Comparison of ENCODE assay signal across 8 mouse cellular contexts in the genomic region with DNA sequence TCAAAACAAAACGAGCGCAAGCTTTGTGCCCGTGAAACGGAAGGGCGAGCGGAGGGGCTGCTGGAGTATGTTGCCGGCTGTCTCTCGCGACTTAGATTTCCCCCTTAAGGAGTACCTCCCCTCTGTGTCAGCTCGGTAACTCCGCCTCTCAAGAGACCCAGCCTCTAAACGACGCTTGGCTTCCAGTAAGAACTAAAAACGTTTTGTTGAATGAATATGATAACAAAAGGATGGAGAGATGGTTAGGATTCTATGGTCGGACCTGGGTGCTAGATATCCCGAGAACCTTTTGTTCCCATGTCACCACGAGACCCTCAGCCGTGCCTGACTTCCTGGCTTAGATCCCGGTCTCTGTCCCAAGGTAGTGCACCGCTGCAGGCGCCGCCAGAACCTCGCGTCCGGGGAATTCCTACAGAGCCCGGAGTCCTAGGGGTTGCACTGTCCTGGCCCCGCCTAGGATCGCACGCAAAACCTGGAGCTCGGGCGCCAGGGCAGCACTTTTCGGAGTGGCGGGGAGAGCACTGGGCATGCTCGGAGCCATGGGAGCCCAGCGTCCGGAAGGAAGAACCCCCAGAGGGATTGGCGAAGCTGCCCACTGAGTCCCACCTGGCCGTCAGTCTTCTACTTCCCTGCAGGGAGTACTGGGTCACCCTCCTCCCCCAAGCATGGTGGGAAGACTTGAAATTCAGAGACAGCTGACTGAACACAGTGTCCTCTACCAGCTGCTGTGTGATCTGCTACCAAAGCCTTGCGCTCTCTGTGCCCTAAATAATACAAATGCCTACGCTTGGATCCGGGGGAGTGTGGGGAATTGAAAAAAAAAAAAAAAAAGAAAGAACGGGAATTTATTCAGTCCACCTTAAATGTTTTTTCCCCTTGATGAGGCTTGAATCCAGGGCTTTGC. TPM values are rescaled to one million over a fixed set of nuclear protein-coding genes. Genes with fewer than 3 reads are reported as not detected.
DNase-seq lines count a peak whose midpoint lies in the region; ATAC-seq lines count a peak whose summit lies in the region.

A gene (minus strand): TSS at position 428 of the 904 bp plus-strand sequence.

- peak; percentile 58 for DNase-seq in c-Kit-positive CD71-negative TER-119-negative erythroid progenitor cells, embryonic 14.5 days (ENCODE audit: low read depth)
- peak; percentile 84 for DNase-seq in forebrain, embryonic 10.5 days (ENCODE audit: extremely low spot score, low spot score)

- H3K27me3 ChIP-seq in forebrain, embryonic 10.5 days (ENCODE audit: poor library complexity, severe bottlenecking), result peaks cover 62% of the 10 kb centered on the region
- H3K27me3 ChIP-seq in heart, embryonic 13.5 days (replicated peaks), result peaks cover 31% of the 10 kb centered on the region
- peaks cover 8% of the 10 kb centered on the region; the same call in 1 of the 2 replicates for H3K27me3 ChIP-seq in kidney, embryonic 16.5 days (ENCODE audit: insufficient read depth, low read length)
- H3K27me3 ChIP-seq in limb, embryonic 15.5 days, result peaks cover 13% of the 10 kb centered on the region
- peaks cover 9% of the 10 kb centered on the region for H3K27me3 ChIP-seq in midbrain, embryonic 16.5 days (ENCODE audit: control insufficient read depth, insufficient read depth, low read depth, low read length)
- H3K27me3 ChIP-seq in stomach, embryonic 14.5 days (ENCODE audit: control insufficient read depth, insufficient read depth, low read length), result no peaks in the 10 kb centered on the region

- peak within 1 kb of the TSS; percentile 89 for H3K9ac ChIP-seq in heart, embryonic 13.5 days
- H3K9ac ChIP-seq in kidney, embryonic 16.5 days (replicated peaks; ENCODE audit: low read length), result peak within 1 kb of the TSS; percentile 88
- H3K9ac ChIP-seq in limb, embryonic 15.5 days, result no peak within 1 kb of the TSS
- peak within 1 kb of the TSS; percentile 81 for H3K9ac ChIP-seq in midbrain, embryonic 16.5 days (ENCODE audit: low read depth, low read length)
- peak within 1 kb of the TSS; percentile 68; the same call in 1 of the 2 replicates for H3K9ac ChIP-seq in stomach, embryonic 14.5 days (replicated peaks; ENCODE audit: low read depth, low read length)

- no peaks in the 10 kb centered on the region for H3K9me3 ChIP-seq in forebrain, embryonic 10.5 days
- no peaks in the 10 kb centered on the region for H3K9me3 ChIP-seq in heart, embryonic 13.5 days
- H3K9me3 ChIP-seq in kidney, embryonic 16.5 days (ENCODE audit: low read length), result no peaks in the 10 kb centered on the region
- no peaks in the 10 kb centered on the region for H3K9me3 ChIP-seq in limb, embryonic 15.5 days
- no peaks in the 10 kb centered on the region for H3K9me3 ChIP-seq in midbrain, embryonic 16.5 days (replicated peaks; ENCODE audit: control insufficient read depth, low read length, poor library complexity, severe bottlenecking)
- H3K9me3 ChIP-seq in stomach, embryonic 14.5 days (ENCODE audit: control insufficient read depth, low read depth, low read length), result no peaks in the 10 kb centered on the region

- H3K36me3 ChIP-seq in forebrain, embryonic 10.5 days (replicated peaks), result no peaks in the 10 kb centered on the region
- H3K36me3 ChIP-seq in heart, embryonic 13.5 days, result no peaks in the 10 kb centered on the region
- no peaks in the 10 kb centered on the region for H3K36me3 ChIP-seq in kidney, embryonic 16.5 days (ENCODE audit: insufficient read depth, low read length)
- H3K36me3 ChIP-seq in limb, embryonic 15.5 days, result no peaks in the 10 kb centered on the region
- no peaks in the 10 kb centered on the region for H3K36me3 ChIP-seq in midbrain, embryonic 16.5 days (ENCODE audit: control insufficient read depth, insufficient read depth, low read length)
- no peaks in the 10 kb centered on the region for H3K36me3 ChIP-seq in stomach, embryonic 14.5 days (ENCODE audit: control insufficient read depth, insufficient read depth, low read length)

- peak; percentile 45 for ATAC-seq in CD4-positive, CD25-positive, alpha-beta regulatory T cell, adult 4 months
- peak; percentile 81 for ATAC-seq in heart, embryonic 13.5 days (ENCODE audit: extremely low read depth, insufficient number of reproducible peaks, low FRiP score, low TSS enrichment)
- ATAC-seq in kidney, embryonic 16.5 days (ENCODE audit: low FRiP score, low TSS enrichment), result peak; percentile 90
- ATAC-seq in limb, embryonic 15.5 days (ENCODE audit: insufficient number of reproducible peaks, low FRiP score, low TSS enrichment, low read depth), result peak; percentile 81
- peak; percentile 89 for ATAC-seq in midbrain, embryonic 16.5 days
- peak; percentile 89 for ATAC-seq in stomach, embryonic 14.5 days (ENCODE audit: insufficient number of reproducible peaks, insufficient read depth, low FRiP score, low read depth)

- H3K4me1 ChIP-seq in forebrain, embryonic 10.5 days, result peaks cover 35% of the 10 kb centered on the region
- peaks cover 21% of the 10 kb centered on the region for H3K4me1 ChIP-seq in heart, embryonic 13.5 days
- peaks cover 32% of the 10 kb centered on the region for H3K4me1 ChIP-seq in kidney, embryonic 16.5 days (ENCODE audit: insufficient read depth, low read length)
- peaks cover 29% of the 10 kb centered on the region for H3K4me1 ChIP-seq in limb, embryonic 15.5 days
- peaks cover 10% of the 10 kb centered on the region for H3K4me1 ChIP-seq in midbrain, embryonic 16.5 days (ENCODE audit: control insufficient read depth, insufficient read depth, low read length)
- peaks cover 16% of the 10 kb centered on the region; the same call in 1 of the 2 replicates for H3K4me1 ChIP-seq in stomach, embryonic 14.5 days (ENCODE audit: control insufficient read depth, insufficient read depth, low read length)

- H3K27ac ChIP-seq in forebrain, embryonic 10.5 days, result peak within 1 kb of the TSS; percentile 76
- H3K27ac ChIP-seq in heart, embryonic 13.5 days (replicated peaks), result peak within 1 kb of the TSS; percentile 77
- peak within 1 kb of the TSS; percentile 85 for H3K27ac ChIP-seq in kidney, embryonic 16.5 days (ENCODE audit: low read length)
- H3K27ac ChIP-seq in limb, embryonic 15.5 days, result no peak within 1 kb of the TSS; the same call in 1 of the 2 replicates
- peak within 1 kb of the TSS; percentile 74 for H3K27ac ChIP-seq in midbrain, embryonic 16.5 days (ENCODE audit: low read length)
- H3K27ac ChIP-seq in stomach, embryonic 14.5 days (ENCODE audit: low read length), result peak within 1 kb of the TSS; percentile 83

- WGBS in forebrain, embryonic 10.5 days, result under 1% methylated on average over 42 of the region's 42 CpGs
- WGBS in heart, embryonic 13.5 days, result under 1% methylated on average over 42 of the region's 42 CpGs
- under 1% methylated on average over 42 of the region's 42 CpGs for WGBS in kidney, embryonic 16.5 days
- WGBS in limb, embryonic 15.5 days, result under 1% methylated on average over 42 of the region's 42 CpGs
- under 1% methylated on average over 42 of the region's 42 CpGs for WGBS in midbrain, embryonic 16.5 days
- under 1% methylated on average over 42 of the region's 42 CpGs for WGBS in stomach, embryonic 14.5 days

- peak within 1 kb of the TSS; percentile 65 for H3K4me3 ChIP-seq in forebrain, embryonic 10.5 days
- peak within 1 kb of the TSS; percentile 87 for H3K4me3 ChIP-seq in heart, embryonic 13.5 days
- peak within 1 kb of the TSS; percentile 93 for H3K4me3 ChIP-seq in kidney, embryonic 16.5 days (ENCODE audit: low read length)
- H3K4me3 ChIP-seq in limb, embryonic 15.5 days, result peak within 1 kb of the TSS; percentile 72
- peak within 1 kb of the TSS; percentile 79 for H3K4me3 ChIP-seq in midbrain, embryonic 16.5 days (ENCODE audit: low read depth, low read length)
- peak within 1 kb of the TSS; percentile 84 for H3K4me3 ChIP-seq in stomach, embryonic 14.5 days (ENCODE audit: low read depth, low read length)

- peak within 1 kb of the TSS; percentile 98 for H3K4me2 ChIP-seq in heart, embryonic 13.5 days
- H3K4me2 ChIP-seq in kidney, embryonic 16.5 days (replicated peaks; ENCODE audit: low read depth, low read length), result peak within 1 kb of the TSS; percentile 71
- H3K4me2 ChIP-seq in limb, embryonic 15.5 days, result peak within 1 kb of the TSS; percentile 96
- H3K4me2 ChIP-seq in midbrain, embryonic 16.5 days (ENCODE audit: low read length), result peak within 1 kb of the TSS; percentile 85
- peak within 1 kb of the TSS; percentile 87 for H3K4me2 ChIP-seq in stomach, embryonic 14.5 days (replicated peaks; ENCODE audit: low read depth, low read length)

RNA-seq across cellular contexts. Expression of the gene that starts here (rescaled TPM):
- polyA plus RNA-seq in CD4-positive, CD25-positive, alpha-beta regulatory T cell, adult 4 months (2017; shearing (Covaris generic)), result 1 to 10 TPM; 2.4 to 3.3 TPM
- polyA plus RNA-seq in forebrain, embryonic 10.5 days (2016; fragmentation: Nextera tagmentation; extraction: Ambion mirVana), result 1.1 and 1.3 TPM in 2 replicates
- polyA plus RNA-seq in heart, embryonic 13.5 days (2015; fragmentation: Nextera tagmentation; extraction: Ambion mirVana), result 1.7 and 1.8 TPM in 2 replicates
- 9.0 and 9.3 TPM in 2 replicates for polyA plus RNA-seq in kidney, embryonic 16.5 days (2015; fragmentation: Nextera tagmentation; extraction: Ambion mirVana)
- 3.3 and 4.1 TPM in 2 replicates for polyA plus RNA-seq in limb, embryonic 15.5 days (2015; fragmentation: Nextera tagmentation; extraction: Ambion mirVana)
- 2.3 and 3.0 TPM in 2 replicates for polyA plus RNA-seq in midbrain, embryonic 16.5 days (2015; fragmentation: Nextera tagmentation; extraction: Ambion mirVana)
- 8.1 and 9.6 TPM in 2 replicates for polyA plus RNA-seq in stomach, embryonic 14.5 days (2014; fragmentation: Nextera tagmentation; extraction: Ambion mirVana)
